Mouse (Mus musculus) lung, embryonic 16.5 days (tissue): Measurements from ENCODE around the gene Cdk13. TPM values are rescaled to one million over a fixed set of nuclear protein-coding genes. Genes with fewer than 3 reads are reported as not detected.
A peak's percentile ranks its signal among the peaks of the same experiment; 100 is the strongest.

ENCODE experiments used
- ATAC-seq: fragments of 200-750 bp; cut with Nextera tagmentation; 2 replicates; pipeline ENCODE4 v1.8.0; 2017; ENCODE audit warnings: low read depth, mild to moderate bottlenecking, moderate library complexity
- H3K27ac ChIP-seq: fragments of 300-500 bp; sonication (generic); 2 replicates; pipeline ENCODE4 v1.5.1; 2014; ENCODE audit warnings: mild to moderate bottlenecking, control low read depth, low read length
- H3K27me3 ChIP-seq: fragments of 300-500 bp; sonication (generic); 2 replicates; pipeline ENCODE4 v1.6.1; 2014; ENCODE audit warnings: low read depth, low read length, mixed read lengths; ENCODE audit not compliant: control insufficient read depth, insufficient read depth
- H3K36me3 ChIP-seq: fragments of 300-500 bp; sonication (generic); 2 replicates; pipeline ENCODE4 v1.6.1; 2014; ENCODE audit warnings: low read length; ENCODE audit not compliant: control insufficient read depth, insufficient read depth
- H3K4me1 ChIP-seq: fragments of 300-500 bp; sonication (generic); replicated peaks from 2 replicates; pipeline ENCODE4 v1.6.1; 2014; ENCODE audit warnings: low read length, mixed read lengths; ENCODE audit not compliant: control insufficient read depth, insufficient read depth
- H3K4me2 ChIP-seq: fragments of 300-500 bp; sonication (generic); 2 replicates; pipeline ENCODE4 v1.6.1; 2014; ENCODE audit warnings: low read depth, low read length, control low read depth
- H3K4me3 ChIP-seq: fragments of 300-500 bp; sonication (generic); 2 replicates; pipeline ENCODE4 v1.5.1; 2014; ENCODE audit warnings: mild to moderate bottlenecking, low read length, control low read depth
- H3K9ac ChIP-seq: fragments of 300-500 bp; sonication (generic); 2 replicates; pipeline ENCODE4 v1.6.1; 2014; ENCODE audit warnings: low read length, control low read depth
- H3K9me3 ChIP-seq: fragments of 300-500 bp; sonication (generic); 2 replicates; pipeline ENCODE4 v1.6.1; 2016; ENCODE audit warnings: low read length; ENCODE audit not compliant: control insufficient read depth
- WGBS: fragments of 180-500 bp; shearing (Covaris S2); extraction: QIAGEN DNeasy Blood & Tissue Kit; methylation state at CpG from one replicate; pipeline ENCODE4 v1.1.7; 2014; 5-methylcytosine and 5-hydroxymethylcytosine counted together
- polyA plus RNA-seq: library from polyadenylated mRNA; unstranded; fragments of >200 nt; fragmentation: Nextera tagmentation; extraction: Ambion mirVana; gene quantifications from 2 replicates; pipeline ENCODE4 v1.2.1, GENCODE M21; 2015

Gene Cdk13
- polyA plus RNA-seq, 1 experiment from 2014 or later, result 12.4 TPM

- peak overlapping the region; percentile 98 for H3K27ac ChIP-seq
- H3K4me2 ChIP-seq, result peak overlapping the region; percentile 76
- peak overlapping the region; percentile 88 for H3K9ac ChIP-seq
- WGBS, result under 1% methylated on average over 14 of the region's 14 CpGs
- H3K4me3 ChIP-seq, result peak overlapping the region; percentile 100
- peaks cover 4% of the 10 kb centered on the region for H3K4me1 ChIP-seq
- no peaks in the 10 kb centered on the region for H3K9me3 ChIP-seq
- no peak for ATAC-seq
- H3K36me3 ChIP-seq, result no peaks in the 10 kb centered on the region
- H3K27me3 ChIP-seq, result no peaks in the 10 kb centered on the region
These were observed 698 bp upstream of the Cdk13 start for GRCm38 (mm10) chr13:17805614-17805975.

- H3K36me3 ChIP-seq, result no peaks in the 10 kb centered on the region
- WGBS, result 0% methylated on average over 49 of the region's 105 CpGs
- peak overlapping the region; percentile 98 for H3K9ac ChIP-seq
- peak overlapping the region; percentile 98 for H3K27ac ChIP-seq
- no peaks in the 10 kb centered on the region for H3K27me3 ChIP-seq
- H3K4me3 ChIP-seq, result peak overlapping the region; percentile 100
- peak overlapping the region; percentile 69 for H3K4me2 ChIP-seq
- H3K9me3 ChIP-seq, result no peaks in the 10 kb centered on the region
- ATAC-seq, result peak; percentile 23
- peaks cover 4% of the 10 kb centered on the region for H3K4me1 ChIP-seq
These were observed 647 bp downstream of the Cdk13 start for GRCm38 (mm10) chr13:17804058-17804841.

- WGBS, result under 1% methylated on average over 80 of the region's 85 CpGs
- Histone ChIP-seq H3K4me2 (peak overlapping the region; percentile 69), H3K4me3 (peak overlapping the region; percentile 100), H3K27me3 (no peaks in the 10 kb centered on the region), H3K9ac (peak overlapping the region; percentile 98), H3K36me3 (no peaks in the 10 kb centered on the region), H3K27ac (peak overlapping the region; percentile 98), H3K4me1 (peaks cover 4% of the 10 kb centered on the region), H3K9me3 (no peaks in the 10 kb centered on the region)
- peak; percentile 43 for ATAC-seq
These were observed 1.4 kb downstream of the Cdk13 start for GRCm38 (mm10) chr13:17803331-17804057.

- Histone ChIP-seq H3K9ac (peak overlapping the region; percentile 98), H3K4me2 (peak overlapping the region; percentile 69), H3K27me3 (no peaks in the 10 kb centered on the region), H3K4me3 (peak overlapping the region; percentile 100), H3K4me1 (peaks cover 4% of the 10 kb centered on the region), H3K9me3 (no peaks in the 10 kb centered on the region), H3K36me3 (no peaks in the 10 kb centered on the region), H3K27ac (peak overlapping the region; percentile 98; the same call in 1 of the 2 replicates)
- WGBS, result under 1% methylated on average over 3 of the region's 3 CpGs
- no peak for ATAC-seq
These were observed 2.0 kb downstream of the Cdk13 start for GRCm38 (mm10) chr13:17802880-17803279.

- WGBS, result 92% methylated on average over 2 of the region's 2 CpGs
- Histone ChIP-seq H3K36me3 (no peaks in the 10 kb centered on the region), H3K27ac (no peak overlapping the region), H3K4me3 (no peak overlapping the region), H3K4me1 (peaks cover 4% of the 10 kb centered on the region), H3K4me2 (no peak overlapping the region), H3K9ac (no peak overlapping the region), H3K9me3 (no peaks in the 10 kb centered on the region), H3K27me3 (no peaks in the 10 kb centered on the region)
- no peak for ATAC-seq
These were observed 5.2 kb downstream of the Cdk13 start for GRCm38 (mm10) chr13:17799735-17800134.

GRCm38 (mm10) chr13:17795757-17796456 lies 9.0 kb downstream of the Cdk13 start:
- H3K4me3 ChIP-seq, result no peak overlapping the region
- no peaks in the 10 kb centered on the region for H3K27me3 ChIP-seq
- no peaks in the 10 kb centered on the region for H3K4me1 ChIP-seq
- no peak overlapping the region for H3K9ac ChIP-seq
- H3K4me2 ChIP-seq, result no peak overlapping the region
- no peak overlapping the region for H3K27ac ChIP-seq
- no peak for ATAC-seq
- no peaks in the 10 kb centered on the region for H3K9me3 ChIP-seq
- 86% methylated on average over 3 of the region's 3 CpGs for WGBS
- no peaks in the 10 kb centered on the region for H3K36me3 ChIP-seq

GRCm38 (mm10) chr13:17783643-17784042 lies 21.3 kb downstream of the Cdk13 start:
- Histone ChIP-seq H3K9ac (no peak overlapping the region), H3K4me3 (no peak overlapping the region), H3K9me3 (no peaks in the 10 kb centered on the region), H3K4me1 (no peaks in the 10 kb centered on the region), H3K27ac (no peak overlapping the region), H3K27me3 (no peaks in the 10 kb centered on the region), H3K36me3 (no peaks in the 10 kb centered on the region), H3K4me2 (no peak overlapping the region)
- no peak for ATAC-seq
- 87% methylated on average over 5 of the region's 5 CpGs for WGBS

GRCm38 (mm10) chr13:17779923-17780322 lies 25.0 kb downstream of the Cdk13 start:
- no peaks in the 10 kb centered on the region for H3K36me3 ChIP-seq
- no peak for ATAC-seq
- H3K9me3 ChIP-seq, result no peaks in the 10 kb centered on the region
- H3K27ac ChIP-seq, result no peak overlapping the region
- H3K4me3 ChIP-seq, result no peak overlapping the region
- WGBS, result 68% methylated on average over 2 of the region's 2 CpGs
- no peaks in the 10 kb centered on the region for H3K4me1 ChIP-seq
- H3K9ac ChIP-seq, result no peak overlapping the region
- H3K4me2 ChIP-seq, result no peak overlapping the region
- no peaks in the 10 kb centered on the region for H3K27me3 ChIP-seq

- Histone ChIP-seq H3K9ac (no peak overlapping the region), H3K4me1 (no peaks in the 10 kb centered on the region), H3K27ac (no peak overlapping the region), H3K27me3 (no peaks in the 10 kb centered on the region), H3K4me2 (no peak overlapping the region), H3K4me3 (no peak overlapping the region), H3K36me3 (peaks cover 10% of the 10 kb centered on the region), H3K9me3 (no peaks in the 10 kb centered on the region)
- WGBS, result 67% methylated on average over 1 of the region's 1 CpGs
- ATAC-seq, result no peak
These were observed 28.6 kb downstream of the Cdk13 start for GRCm38 (mm10) chr13:17776303-17776702.
